Mouse (Mus musculus): ENCODE data around the gene Anks3. TPM values are rescaled to one million over a fixed set of nuclear protein-coding genes. Genes with fewer than 3 reads are reported as not detected.

The Anks3 gene
- polyA plus RNA-seq, 1 experiment from 2014 or later, result 42.4 TPM

GRCm38 (mm10) chr16:4947378-4947777, 16.6 kb downstream of the Anks3 start:
- Histone ChIP-seq H3K9ac (ENCODE audit: low read length) (no peak overlapping the region), H3K4me3 (ENCODE audit: low read depth, low read length) (no peak overlapping the region), H3K27me3 (ENCODE audit: control insufficient read depth, insufficient read depth, low read length) (no peaks in the 10 kb centered on the region), H3K4me1 (ENCODE audit: control insufficient read depth, insufficient read depth, low read length) (no peaks in the 10 kb centered on the region), H3K27ac (ENCODE audit: low read depth, low read length) (no peak overlapping the region), H3K9me3 (ENCODE audit: control insufficient read depth, low read length) (no peaks in the 10 kb centered on the region), H3K36me3 (ENCODE audit: control insufficient read depth, insufficient read depth, low read length) (peaks cover 12% of the 10 kb centered on the region), H3K4me2 (no peak overlapping the region)
- WGBS, result 88% methylated on average over 4 of the region's 4 CpGs
- DNase-seq (ENCODE audit: low spot score, missing footprints) (no peak), ATAC-seq (ENCODE audit: low FRiP score) (no peak)

- ATAC-seq (ENCODE audit: low FRiP score), result no peak
- H3K4me3 ChIP-seq (ENCODE audit: low read depth, low read length), result no peak overlapping the region
- 91% methylated on average over 3 of the region's 3 CpGs for WGBS
- H3K27ac ChIP-seq (ENCODE audit: low read depth, low read length), result no peak overlapping the region
- H3K36me3 ChIP-seq (ENCODE audit: control insufficient read depth, insufficient read depth, low read length), result peaks cover 11% of the 10 kb centered on the region
- no peaks in the 10 kb centered on the region for H3K4me1 ChIP-seq (ENCODE audit: control insufficient read depth, insufficient read depth, low read length)
- H3K9ac ChIP-seq (ENCODE audit: low read length), result no peak overlapping the region
- no peak for DNase-seq (ENCODE audit: low spot score, missing footprints)
- no peak overlapping the region for H3K4me2 ChIP-seq
- H3K27me3 ChIP-seq (ENCODE audit: control insufficient read depth, insufficient read depth, low read length), result no peaks in the 10 kb centered on the region
- no peaks in the 10 kb centered on the region for H3K9me3 ChIP-seq (ENCODE audit: control insufficient read depth, low read length)
These were observed 17.9 kb downstream of the Anks3 start for GRCm38 (mm10) chr16:4946155-4946554.

GRCm38 (mm10) chr16:4945415-4945814, 18.6 kb downstream of the Anks3 start:
- no peak overlapping the region for H3K9ac ChIP-seq (ENCODE audit: low read length)
- no peak for DNase-seq (ENCODE audit: low spot score, missing footprints)
- no peak overlapping the region for H3K27ac ChIP-seq (ENCODE audit: low read depth, low read length)
- H3K36me3 ChIP-seq (ENCODE audit: control insufficient read depth, insufficient read depth, low read length), result peaks cover 14% of the 10 kb centered on the region
- no peaks in the 10 kb centered on the region for H3K9me3 ChIP-seq (ENCODE audit: control insufficient read depth, low read length)
- no peaks in the 10 kb centered on the region for H3K4me1 ChIP-seq (ENCODE audit: control insufficient read depth, insufficient read depth, low read length)
- no peak for ATAC-seq (ENCODE audit: low FRiP score)
- 74% methylated on average over 4 of the region's 4 CpGs for WGBS
- H3K27me3 ChIP-seq (ENCODE audit: control insufficient read depth, insufficient read depth, low read length), result no peaks in the 10 kb centered on the region
- no peak overlapping the region for H3K4me2 ChIP-seq
- no peak overlapping the region for H3K4me3 ChIP-seq (ENCODE audit: low read depth, low read length)

GRCm38 (mm10) chr16:4943431-4943830, 20.6 kb downstream of the Anks3 start:
- 92% methylated on average over 3 of the region's 3 CpGs for WGBS
- no peak overlapping the region for H3K9ac ChIP-seq (ENCODE audit: low read length)

GRCm38 (mm10) chr16:4942868-4943267, 21.1 kb downstream of the Anks3 start:
- H3K4me1 ChIP-seq (ENCODE audit: control insufficient read depth, insufficient read depth, low read length), result peaks cover 7% of the 10 kb centered on the region
- ATAC-seq (ENCODE audit: low FRiP score) (no peak), DNase-seq (ENCODE audit: low spot score, missing footprints) (no peak)
- H3K27ac ChIP-seq (ENCODE audit: low read depth, low read length), result no peak overlapping the region
- peaks cover 11% of the 10 kb centered on the region for H3K36me3 ChIP-seq (ENCODE audit: control insufficient read depth, insufficient read depth, low read length)
- H3K9ac ChIP-seq (ENCODE audit: low read length), result no peak overlapping the region
- no peaks in the 10 kb centered on the region for H3K9me3 ChIP-seq (ENCODE audit: control insufficient read depth, low read length)
- H3K4me3 ChIP-seq (ENCODE audit: low read depth, low read length), result no peak overlapping the region
- no peaks in the 10 kb centered on the region for H3K27me3 ChIP-seq (ENCODE audit: control insufficient read depth, insufficient read depth, low read length)
- WGBS, result 93% methylated on average over 8 of the region's 8 CpGs
- H3K4me2 ChIP-seq, result no peak overlapping the region

More at GRCm38 (mm10) chr16:4943431-4943830, 20.6 kb downstream of the Anks3 start:
- no peak overlapping the region for H3K4me2 ChIP-seq
- DNase-seq (ENCODE audit: low spot score, missing footprints), result no peak
- H3K36me3 ChIP-seq (ENCODE audit: control insufficient read depth, insufficient read depth, low read length), result peaks cover 11% of the 10 kb centered on the region
- no peak overlapping the region for H3K27ac ChIP-seq (ENCODE audit: low read depth, low read length)
- ATAC-seq (ENCODE audit: low FRiP score), result no peak
- H3K9me3 ChIP-seq (ENCODE audit: control insufficient read depth, low read length), result no peaks in the 10 kb centered on the region
- H3K4me3 ChIP-seq (ENCODE audit: low read depth, low read length), result no peak overlapping the region
- H3K27me3 ChIP-seq (ENCODE audit: control insufficient read depth, insufficient read depth, low read length), result no peaks in the 10 kb centered on the region
- peaks cover 7% of the 10 kb centered on the region for H3K4me1 ChIP-seq (ENCODE audit: control insufficient read depth, insufficient read depth, low read length)

- ATAC-seq (ENCODE audit: low FRiP score) (no peak), DNase-seq (ENCODE audit: low spot score, missing footprints) (no peak)
- Histone ChIP-seq H3K4me3 (ENCODE audit: low read depth, low read length) (no peak overlapping the region), H3K9me3 (ENCODE audit: control insufficient read depth, low read length) (no peaks in the 10 kb centered on the region), H3K4me2 (no peak overlapping the region), H3K9ac (ENCODE audit: low read length) (no peak overlapping the region), H3K4me1 (ENCODE audit: control insufficient read depth, insufficient read depth, low read length) (peaks cover 7% of the 10 kb centered on the region), H3K27me3 (ENCODE audit: control insufficient read depth, insufficient read depth, low read length) (no peaks in the 10 kb centered on the region), H3K27ac (ENCODE audit: low read depth, low read length) (no peak overlapping the region), H3K36me3 (ENCODE audit: control insufficient read depth, insufficient read depth, low read length) (peaks cover 5% of the 10 kb centered on the region; the same call in 1 of the 2 replicates)
These were observed 23.0 kb downstream of the Anks3 start for GRCm38 (mm10) chr16:4941016-4941415.

- no peaks in the 10 kb centered on the region for H3K9me3 ChIP-seq (ENCODE audit: control insufficient read depth, low read length)
- DNase-seq (ENCODE audit: low spot score, missing footprints) (no peak), ATAC-seq (ENCODE audit: low FRiP score) (no peak)
- peaks cover 7% of the 10 kb centered on the region for H3K4me1 ChIP-seq (ENCODE audit: control insufficient read depth, insufficient read depth, low read length)
- peaks cover 5% of the 10 kb centered on the region; the same call in 1 of the 2 replicates for H3K36me3 ChIP-seq (ENCODE audit: control insufficient read depth, insufficient read depth, low read length)
- no peak overlapping the region for H3K4me3 ChIP-seq (ENCODE audit: low read depth, low read length)
- 92% methylated on average over 10 of the region's 10 CpGs for WGBS
- H3K4me2 ChIP-seq, result no peak overlapping the region
- H3K9ac ChIP-seq (ENCODE audit: low read length), result no peak overlapping the region
- H3K27ac ChIP-seq (ENCODE audit: low read depth, low read length), result no peak overlapping the region
- no peaks in the 10 kb centered on the region for H3K27me3 ChIP-seq (ENCODE audit: control insufficient read depth, insufficient read depth, low read length)
These were observed 23.6 kb downstream of the Anks3 start for GRCm38 (mm10) chr16:4940311-4940850.

- H3K4me2 ChIP-seq, result peak overlapping the region; percentile 98
- peak overlapping the region; percentile 28; the same call in 1 of the 2 replicates for H3K27ac ChIP-seq (ENCODE audit: low read depth, low read length)
- peak overlapping the region; percentile 84 for H3K4me3 ChIP-seq (ENCODE audit: low read depth, low read length)
- peak overlapping the region; percentile 83 for H3K9ac ChIP-seq (ENCODE audit: low read length)
- H3K4me1 ChIP-seq (ENCODE audit: control insufficient read depth, insufficient read depth, low read length), result peaks cover 7% of the 10 kb centered on the region
- H3K9me3 ChIP-seq (ENCODE audit: control insufficient read depth, low read length), result no peaks in the 10 kb centered on the region
- DNase-seq (ENCODE audit: low spot score, missing footprints) (no peak), ATAC-seq (ENCODE audit: low FRiP score) (peak; percentile 65)
- H3K27me3 ChIP-seq (ENCODE audit: control insufficient read depth, insufficient read depth, low read length), result no peaks in the 10 kb centered on the region
- 4% methylated on average over 16 of the region's 16 CpGs for WGBS
- H3K36me3 ChIP-seq (ENCODE audit: control insufficient read depth, insufficient read depth, low read length), result peaks cover 5% of the 10 kb centered on the region; the same call in 1 of the 2 replicates
These were observed 24.6 kb downstream of the Anks3 start for GRCm38 (mm10) chr16:4939412-4939811.

GRCm38 (mm10) chr16:4938989-4939388, 25.0 kb downstream of the Anks3 start:
- peaks cover 5% of the 10 kb centered on the region; the same call in 1 of the 2 replicates for H3K36me3 ChIP-seq (ENCODE audit: control insufficient read depth, insufficient read depth, low read length)
- DNase-seq (ENCODE audit: low spot score, missing footprints) (peak; percentile 99), ATAC-seq (ENCODE audit: low FRiP score) (peak; percentile 96)
- peak overlapping the region; percentile 84 for H3K4me3 ChIP-seq (ENCODE audit: low read depth, low read length)
- H3K9me3 ChIP-seq (ENCODE audit: control insufficient read depth, low read length), result no peaks in the 10 kb centered on the region
- peaks cover 7% of the 10 kb centered on the region for H3K4me1 ChIP-seq (ENCODE audit: control insufficient read depth, insufficient read depth, low read length)
- H3K27ac ChIP-seq (ENCODE audit: low read depth, low read length), result peak overlapping the region; percentile 28; the same call in 1 of the 2 replicates
- peak overlapping the region; percentile 98 for H3K4me2 ChIP-seq
- H3K27me3 ChIP-seq (ENCODE audit: control insufficient read depth, insufficient read depth, low read length), result no peaks in the 10 kb centered on the region
- under 1% methylated on average over 28 of the region's 28 CpGs for WGBS
- peak overlapping the region; percentile 83 for H3K9ac ChIP-seq (ENCODE audit: low read length)

All from midbrain, embryonic 11.5 days (tissue).